Mouse (Mus musculus): Measurements from ENCODE around the gene Adra2c. TPM values are rescaled to one million over a fixed set of nuclear protein-coding genes. Genes with fewer than 3 reads are reported as not detected.

The Adra2c gene
- total RNA-seq, 2 experiments from 2014 or later = not detected

DNA sequence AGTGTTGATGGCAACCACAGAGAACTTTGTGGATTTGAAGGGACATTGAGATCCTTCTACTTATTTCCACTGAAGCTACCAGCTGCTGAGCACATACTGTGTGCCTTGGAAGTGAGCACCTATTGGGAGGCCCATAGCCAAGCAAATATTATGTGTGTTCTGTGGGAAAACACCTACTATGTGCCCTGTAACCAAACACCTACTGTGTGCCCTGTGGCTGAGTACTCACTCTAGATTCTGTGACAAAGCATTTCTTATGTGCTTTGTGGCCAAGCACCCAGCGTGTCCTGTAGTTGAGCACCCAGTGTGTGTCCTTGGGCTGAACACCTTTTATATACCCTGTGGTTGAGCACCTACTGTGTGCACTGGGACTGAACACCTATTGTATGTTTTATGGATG, 28.6 kb downstream of the Adra2c start:
- ATAC-seq (replicated peaks; ENCODE audit: low FRiP score, poor library complexity, severe bottlenecking) = no peak

DNA sequence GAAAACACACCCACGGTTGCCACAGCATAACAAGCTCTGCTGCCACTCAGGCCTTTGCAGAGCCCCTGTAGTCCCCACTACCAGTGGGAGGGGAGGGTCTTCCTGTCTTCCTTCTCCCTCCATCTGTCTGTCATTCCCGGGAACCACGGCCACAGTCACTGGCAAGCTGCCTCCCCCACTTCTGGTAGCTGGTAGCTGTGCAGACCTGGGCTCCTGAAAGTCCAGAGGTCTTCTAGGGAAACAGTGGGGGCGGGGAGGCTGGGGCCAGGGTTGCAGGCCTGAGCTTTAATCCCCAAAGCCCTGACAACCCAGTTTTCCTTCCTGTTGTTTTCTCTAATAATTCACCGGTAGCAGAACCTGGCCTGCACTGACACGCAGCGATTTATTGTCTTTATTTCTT, 31.7 kb downstream of the Adra2c start:
- no peak for ATAC-seq (replicated peaks; ENCODE audit: low FRiP score, poor library complexity, severe bottlenecking)

DNA sequence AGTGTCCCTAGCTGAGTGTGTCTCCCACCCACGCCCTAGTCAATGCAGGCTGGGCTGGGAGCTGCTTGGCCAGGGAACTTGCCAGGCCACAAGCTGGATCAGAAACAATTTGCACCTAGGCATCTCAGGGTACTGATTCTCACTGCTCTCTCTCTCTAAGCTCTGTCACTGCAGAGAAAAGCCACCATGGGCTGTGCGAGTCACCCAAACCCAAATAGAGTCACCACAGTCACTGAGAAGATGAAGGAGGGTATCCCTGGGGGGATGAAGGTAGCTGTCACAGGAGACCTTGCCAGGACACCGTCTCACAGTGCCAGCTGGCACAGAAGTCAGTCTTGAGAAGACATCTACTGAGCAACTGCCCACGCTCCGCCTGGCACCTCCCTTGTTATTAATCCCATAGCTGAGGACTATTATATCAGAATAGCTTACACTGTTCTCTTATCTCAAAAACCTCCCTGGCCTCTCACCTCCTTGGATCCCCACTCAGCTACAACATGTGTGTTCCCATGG, 33.7 kb downstream of the Adra2c start:
- no peak for ATAC-seq (replicated peaks; ENCODE audit: low FRiP score, poor library complexity, severe bottlenecking)

DNA sequence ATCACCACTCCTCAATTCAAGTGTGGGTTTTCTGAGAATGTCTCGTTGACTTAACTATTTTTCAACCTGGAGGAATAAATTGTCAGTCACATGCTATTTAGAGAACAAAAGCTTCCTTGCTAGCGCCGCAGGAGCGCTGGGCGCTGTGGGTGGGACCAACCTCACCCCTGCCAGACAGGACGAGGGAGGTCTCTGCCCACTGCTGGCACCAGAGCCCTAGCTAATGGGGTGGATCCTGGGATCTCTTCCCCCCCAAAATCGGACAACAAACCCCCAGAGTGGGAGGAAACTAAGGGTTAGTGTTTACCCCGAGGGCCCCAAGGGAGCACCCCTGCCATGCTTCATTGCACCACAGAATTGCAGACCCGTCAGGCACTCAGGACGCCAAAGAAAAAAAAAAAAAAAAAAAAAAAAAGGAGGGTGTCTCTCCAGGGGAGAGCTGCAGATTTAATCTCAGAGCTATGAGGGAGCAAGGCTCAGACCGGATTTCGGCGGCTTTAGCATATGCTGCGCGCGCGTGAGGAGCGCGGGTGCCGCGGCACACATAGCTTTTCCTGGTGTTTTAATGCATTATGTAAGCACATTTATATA, 35.2 kb downstream of the Adra2c start:
- ATAC-seq (replicated peaks; ENCODE audit: low FRiP score, poor library complexity, severe bottlenecking) = no peak

DNA sequence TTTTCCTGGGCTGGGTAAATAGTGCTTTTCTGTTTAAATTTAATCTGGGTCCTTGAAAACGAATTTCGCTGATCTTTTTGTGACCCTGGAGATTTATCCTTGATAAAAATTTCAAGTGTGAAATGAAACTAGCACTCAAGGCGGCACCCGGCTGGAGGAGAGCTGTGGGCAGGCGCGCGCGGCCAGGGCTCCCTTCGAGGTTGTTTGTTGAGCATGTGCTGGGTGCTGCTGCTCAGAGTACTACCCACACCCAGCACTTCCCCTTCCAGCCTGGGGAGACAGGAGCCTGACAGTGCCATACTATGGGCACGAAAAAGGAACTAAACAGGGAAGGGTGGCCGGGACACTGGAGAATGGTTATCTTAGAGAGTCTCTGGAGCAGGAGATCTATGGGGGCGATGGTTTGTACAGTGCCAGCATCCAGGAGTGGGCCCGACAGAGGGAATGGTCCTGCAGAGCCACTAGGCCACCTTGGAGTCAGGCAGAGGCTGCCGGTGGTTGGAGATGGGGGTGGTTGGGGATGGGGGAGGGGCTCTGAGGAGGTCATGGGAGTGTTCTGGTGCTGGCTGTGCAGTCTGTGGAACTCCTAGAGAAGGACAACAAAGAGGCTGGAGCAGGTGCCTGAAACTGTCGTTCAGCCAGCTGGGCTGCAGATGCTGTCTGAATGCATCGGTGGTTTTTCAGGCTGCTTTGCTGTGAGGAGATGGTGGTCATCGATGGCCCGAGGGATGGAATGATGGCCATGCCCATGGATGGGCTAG, 35.9 kb downstream of the Adra2c start:
- no peak for ATAC-seq (replicated peaks; ENCODE audit: low FRiP score, poor library complexity, severe bottlenecking)

DNA sequence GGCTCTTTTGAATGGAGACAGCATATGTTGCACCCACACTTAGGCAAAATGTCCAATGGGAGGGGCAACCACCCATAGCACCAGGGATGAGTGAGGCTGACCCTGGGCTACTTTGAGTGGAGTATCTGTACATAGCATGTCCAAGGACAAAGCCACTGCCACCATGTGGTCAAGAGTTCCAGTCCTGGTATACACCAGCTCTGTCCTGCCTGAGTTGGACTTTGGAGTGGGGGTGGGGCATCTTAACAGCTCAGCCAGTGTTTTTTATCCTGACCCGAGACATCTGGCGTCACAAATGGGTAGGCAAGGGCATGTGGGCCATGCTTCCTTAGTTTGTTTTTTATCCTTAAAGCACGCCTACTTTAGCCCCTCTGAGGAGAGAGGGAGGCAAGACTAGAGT, 36.5 kb downstream of the Adra2c start:
- ATAC-seq (replicated peaks; ENCODE audit: low FRiP score, poor library complexity, severe bottlenecking) = no peak

DNA sequence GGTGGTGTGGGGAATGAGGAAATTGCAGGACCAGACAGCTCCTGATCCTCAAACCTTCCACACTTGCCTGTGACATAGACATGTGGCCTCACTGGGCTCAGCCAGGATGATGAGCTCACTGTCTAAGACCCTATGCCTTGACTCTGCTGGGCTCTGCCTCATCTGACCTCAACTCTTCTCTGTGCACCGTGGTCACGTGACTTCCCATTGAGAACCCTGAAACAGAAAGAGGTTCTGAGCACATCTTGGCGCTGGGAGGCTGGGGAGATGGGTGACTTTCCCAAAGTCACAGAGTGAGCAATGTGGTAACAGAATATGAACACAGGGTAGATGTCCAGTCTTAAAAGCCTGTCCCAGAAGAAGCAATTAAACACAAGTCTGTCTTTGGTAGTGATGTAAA, 37.1 kb downstream of the Adra2c start:
- no peak for ATAC-seq (replicated peaks; ENCODE audit: low FRiP score, poor library complexity, severe bottlenecking)

DNA sequence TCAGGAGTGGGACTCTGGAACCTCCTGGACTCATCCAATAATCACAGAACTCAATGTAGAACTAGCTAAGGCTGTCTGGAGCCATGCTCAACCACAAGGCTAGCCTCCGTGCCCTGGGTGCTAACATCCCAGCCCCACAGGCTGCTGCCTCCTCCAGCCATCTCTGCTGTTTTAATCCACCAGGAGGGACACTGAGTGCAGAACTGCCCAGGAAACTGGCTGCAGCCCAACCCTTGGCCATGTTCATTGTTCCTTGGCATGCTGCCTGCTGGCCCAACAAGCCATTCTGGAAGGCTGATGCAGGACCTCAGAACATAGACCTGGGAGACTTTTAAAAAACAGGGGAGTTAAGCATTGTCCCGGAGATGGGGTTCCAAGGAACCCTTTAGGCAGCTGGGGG, 42.5 kb downstream of the Adra2c start:
- no peak for ATAC-seq (replicated peaks; ENCODE audit: low FRiP score, poor library complexity, severe bottlenecking)

DNA sequence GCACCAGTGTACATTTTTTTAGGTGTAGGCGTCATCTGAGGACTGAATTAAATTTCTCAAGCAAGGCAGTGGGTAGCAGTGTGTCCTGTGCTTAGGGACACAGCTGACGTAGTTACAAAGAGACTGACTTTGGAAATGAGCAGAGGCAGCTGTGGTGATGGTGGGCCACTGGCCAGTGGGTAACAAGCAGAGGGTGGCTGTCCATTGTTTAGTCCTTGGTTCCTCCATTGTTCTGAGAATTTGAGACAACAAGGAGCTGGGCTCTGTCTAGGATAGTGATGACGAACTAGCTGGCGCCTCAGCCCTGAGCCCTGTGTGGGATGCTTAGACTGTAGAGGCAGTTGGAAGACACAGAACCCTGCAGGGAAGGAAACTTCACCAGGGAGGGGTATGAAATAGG, 52.7 kb downstream of the Adra2c start:
- ATAC-seq (replicated peaks; ENCODE audit: low FRiP score, poor library complexity, severe bottlenecking) = no peak

Other genes with a start within 250 kb of the Adra2c start
- gene Hgfac, start 236.8 kb upstream of the Adra2c start, total RNA-seq (2015; ENCODE audit: low replicate concordance) = not detected in 2 replicates
- gene Hgfac, start 236.8 kb upstream of the Adra2c start, total RNA-seq (2017; ENCODE audit: low replicate concordance) = not detected in 2 replicates
- not detected in 2 replicates for gene Dok7, start 221.6 kb upstream of the Adra2c start, total RNA-seq (2015; ENCODE audit: low replicate concordance)
- gene Dok7, start 221.6 kb upstream of the Adra2c start, total RNA-seq (2017; ENCODE audit: low replicate concordance) = not detected in 2 replicates
- gene Lrpap1, start 172.6 kb upstream of the Adra2c start, total RNA-seq (2015; ENCODE audit: low replicate concordance) = 6.5 and 7.5 TPM in 2 replicates
- gene Lrpap1, start 172.6 kb upstream of the Adra2c start, total RNA-seq (2017; ENCODE audit: low replicate concordance) = 10.0 and 17.0 TPM in 2 replicates
- gene Hmx1, start 110.8 kb downstream of the Adra2c start, total RNA-seq (2015; ENCODE audit: low replicate concordance) = not detected in 2 replicates
- gene Hmx1, start 110.8 kb downstream of the Adra2c start, total RNA-seq (2017; ENCODE audit: low replicate concordance) = not detected in 2 replicates
- not detected in 2 replicates for gene Cpz, start 247.4 kb downstream of the Adra2c start, total RNA-seq (2015; ENCODE audit: low replicate concordance)
- not detected in 2 replicates for gene Cpz, start 247.4 kb downstream of the Adra2c start, total RNA-seq (2017; ENCODE audit: low replicate concordance)

Data from erythroblast, adult 5-6 weeks (primary cell).